Mouse (Mus musculus): ENCODE results near the gene Kif1c. TPM values are rescaled to one million over a fixed set of nuclear protein-coding genes. Genes with fewer than 3 reads are reported as not detected.
A peak's percentile ranks its signal among the peaks of the same experiment; 100 is the strongest.

The Kif1c gene
- polyA plus RNA-seq, 1 experiment from 2014 or later: 3.6 TPM

GRCm38 (mm10) chr11:70721072-70721471 lies 20.7 kb downstream of the Kif1c start:
- no peak overlapping the region for H3K9ac ChIP-seq (replicated peaks)
- no peak overlapping the region for H3K27ac ChIP-seq
- no peaks in the 10 kb centered on the region for H3K27me3 ChIP-seq
- ATAC-seq (ENCODE audit: insufficient number of reproducible peaks, insufficient read depth, low FRiP score, low TSS enrichment, low read depth): no peak
- H3K4me2 ChIP-seq: no peak overlapping the region
- no peaks in the 10 kb centered on the region for H3K4me1 ChIP-seq (replicated peaks)
- no peaks in the 10 kb centered on the region for H3K9me3 ChIP-seq
- 93% methylated on average over 3 of the region's 3 CpGs for WGBS
- peaks cover 99% of the 10 kb centered on the region for H3K36me3 ChIP-seq
- no peak overlapping the region for H3K4me3 ChIP-seq (replicated peaks)

- no peaks in the 10 kb centered on the region for H3K27me3 ChIP-seq
- WGBS: 93% methylated on average over 9 of the region's 9 CpGs
- no peak overlapping the region for H3K27ac ChIP-seq
- no peak overlapping the region for H3K4me2 ChIP-seq
- no peaks in the 10 kb centered on the region for H3K9me3 ChIP-seq
- H3K4me1 ChIP-seq (replicated peaks): no peaks in the 10 kb centered on the region
- ATAC-seq (ENCODE audit: insufficient number of reproducible peaks, insufficient read depth, low FRiP score, low TSS enrichment, low read depth): no peak
- H3K9ac ChIP-seq (replicated peaks): no peak overlapping the region
- no peak overlapping the region for H3K4me3 ChIP-seq (replicated peaks)
- H3K36me3 ChIP-seq: peaks cover 96% of the 10 kb centered on the region
Observed at GRCm38 (mm10) chr11:70724706-70725105, 24.4 kb downstream of the Kif1c start.

- 93% methylated on average over 2 of the region's 2 CpGs for WGBS
- Histone ChIP-seq H3K27me3 (no peaks in the 10 kb centered on the region), H3K4me1 (replicated peaks) (no peaks in the 10 kb centered on the region), H3K36me3 (peaks cover 79% of the 10 kb centered on the region), H3K27ac (no peak overlapping the region), H3K4me2 (no peak overlapping the region), H3K9ac (replicated peaks) (no peak overlapping the region), H3K4me3 (replicated peaks) (no peak overlapping the region), H3K9me3 (no peaks in the 10 kb centered on the region)
- no peak for ATAC-seq (ENCODE audit: insufficient number of reproducible peaks, insufficient read depth, low FRiP score, low TSS enrichment, low read depth)
Observed at GRCm38 (mm10) chr11:70726585-70726984, 26.2 kb downstream of the Kif1c start.

GRCm38 (mm10) chr11:70727385-70727784 lies 27.0 kb downstream of the Kif1c start:
- 88% methylated on average over 5 of the region's 5 CpGs for WGBS
- H3K4me2 ChIP-seq: no peak overlapping the region
- ATAC-seq (ENCODE audit: insufficient number of reproducible peaks, insufficient read depth, low FRiP score, low TSS enrichment, low read depth): no peak

GRCm38 (mm10) chr11:70730427-70731038 lies 30.2 kb downstream of the Kif1c start:
- no peaks in the 10 kb centered on the region for H3K9me3 ChIP-seq
- peaks cover 40% of the 10 kb centered on the region for H3K36me3 ChIP-seq
- H3K27ac ChIP-seq: no peak overlapping the region
- H3K4me1 ChIP-seq (replicated peaks): peaks cover 5% of the 10 kb centered on the region; the same call in 1 of the 2 replicates
- H3K4me2 ChIP-seq: no peak overlapping the region
- ATAC-seq (ENCODE audit: insufficient number of reproducible peaks, insufficient read depth, low FRiP score, low TSS enrichment, low read depth): no peak
- WGBS: 77% methylated on average over 9 of the region's 9 CpGs
- H3K9ac ChIP-seq (replicated peaks): no peak overlapping the region
- H3K4me3 ChIP-seq (replicated peaks): no peak overlapping the region
- H3K27me3 ChIP-seq: no peaks in the 10 kb centered on the region

More at GRCm38 (mm10) chr11:70727385-70727784, 27.0 kb downstream of the Kif1c start:
- Histone ChIP-seq H3K9ac (replicated peaks) (no peak overlapping the region), H3K27ac (no peak overlapping the region), H3K36me3 (peaks cover 71% of the 10 kb centered on the region), H3K4me3 (replicated peaks) (no peak overlapping the region), H3K4me1 (replicated peaks) (no peaks in the 10 kb centered on the region), H3K9me3 (no peaks in the 10 kb centered on the region), H3K27me3 (no peaks in the 10 kb centered on the region)

GRCm38 (mm10) chr11:70731178-70731577 lies 30.8 kb downstream of the Kif1c start:
- no peaks in the 10 kb centered on the region for H3K9me3 ChIP-seq
- H3K4me2 ChIP-seq: no peak overlapping the region
- H3K4me3 ChIP-seq (replicated peaks): no peak overlapping the region
- H3K4me1 ChIP-seq (replicated peaks): peaks cover 5% of the 10 kb centered on the region; the same call in 1 of the 2 replicates
- 70% methylated on average over 5 of the region's 5 CpGs for WGBS
- H3K27ac ChIP-seq: no peak overlapping the region
- H3K9ac ChIP-seq (replicated peaks): no peak overlapping the region
- H3K36me3 ChIP-seq: peaks cover 33% of the 10 kb centered on the region
- H3K27me3 ChIP-seq: no peaks in the 10 kb centered on the region
- ATAC-seq (ENCODE audit: insufficient number of reproducible peaks, insufficient read depth, low FRiP score, low TSS enrichment, low read depth): no peak

GRCm38 (mm10) chr11:70733256-70733655 lies 32.9 kb downstream of the Kif1c start:
- peaks cover 5% of the 10 kb centered on the region; the same call in 1 of the 2 replicates for H3K4me1 ChIP-seq (replicated peaks)
- no peak overlapping the region for H3K4me2 ChIP-seq
- H3K4me3 ChIP-seq (replicated peaks): no peak overlapping the region
- H3K27ac ChIP-seq: 0 out of 2 replicates have a peak overlapping the region, but pooled peaks have one; percentile 12
- no peaks in the 10 kb centered on the region for H3K9me3 ChIP-seq
- no peak for ATAC-seq (ENCODE audit: insufficient number of reproducible peaks, insufficient read depth, low FRiP score, low TSS enrichment, low read depth)
- 27% methylated on average over 5 of the region's 5 CpGs for WGBS
- peaks cover 13% of the 10 kb centered on the region for H3K36me3 ChIP-seq
- no peak overlapping the region for H3K9ac ChIP-seq (replicated peaks)
- no peaks in the 10 kb centered on the region for H3K27me3 ChIP-seq

- Histone ChIP-seq H3K9ac (replicated peaks) (no peak overlapping the region), H3K4me2 (no peak overlapping the region), H3K4me1 (replicated peaks) (peaks cover 5% of the 10 kb centered on the region; the same call in 1 of the 2 replicates), H3K27ac (no peak overlapping the region), H3K27me3 (no peaks in the 10 kb centered on the region), H3K4me3 (replicated peaks) (no peak overlapping the region), H3K9me3 (no peaks in the 10 kb centered on the region), H3K36me3 (no peaks in the 10 kb centered on the region)
- ATAC-seq (ENCODE audit: insufficient number of reproducible peaks, insufficient read depth, low FRiP score, low TSS enrichment, low read depth): no peak
- WGBS: 72% methylated on average over 5 of the region's 5 CpGs
Observed at GRCm38 (mm10) chr11:70737749-70738148, 37.4 kb downstream of the Kif1c start.

- Histone ChIP-seq H3K9me3 (no peaks in the 10 kb centered on the region), H3K4me3 (replicated peaks) (no peak overlapping the region), H3K36me3 (no peaks in the 10 kb centered on the region), H3K9ac (replicated peaks) (no peak overlapping the region), H3K4me1 (replicated peaks) (no peaks in the 10 kb centered on the region), H3K27ac (no peak overlapping the region), H3K27me3 (no peaks in the 10 kb centered on the region), H3K4me2 (no peak overlapping the region)
- WGBS: 90% methylated on average over 3 of the region's 3 CpGs
- ATAC-seq (ENCODE audit: insufficient number of reproducible peaks, insufficient read depth, low FRiP score, low TSS enrichment, low read depth): no peak
Observed at GRCm38 (mm10) chr11:70741603-70742002, 41.3 kb downstream of the Kif1c start.

- H3K9ac ChIP-seq (replicated peaks): no peak overlapping the region
- WGBS: 89% methylated on average over 7 of the region's 7 CpGs
- H3K27ac ChIP-seq: no peak overlapping the region
- H3K4me2 ChIP-seq: no peak overlapping the region
- no peaks in the 10 kb centered on the region for H3K27me3 ChIP-seq
- no peaks in the 10 kb centered on the region for H3K9me3 ChIP-seq
- no peaks in the 10 kb centered on the region for H3K4me1 ChIP-seq (replicated peaks)
- H3K4me3 ChIP-seq (replicated peaks): no peak overlapping the region
- no peak for ATAC-seq (ENCODE audit: insufficient number of reproducible peaks, insufficient read depth, low FRiP score, low TSS enrichment, low read depth)
- H3K36me3 ChIP-seq: no peaks in the 10 kb centered on the region
Observed at GRCm38 (mm10) chr11:70742117-70742516, 41.8 kb downstream of the Kif1c start.

- H3K9me3 ChIP-seq: no peaks in the 10 kb centered on the region
- ATAC-seq (ENCODE audit: insufficient number of reproducible peaks, insufficient read depth, low FRiP score, low TSS enrichment, low read depth): no peak
Observed at GRCm38 (mm10) chr11:70742581-70743459, 42.5 kb downstream of the Kif1c start.

More at GRCm38 (mm10) chr11:70742581-70743459, 42.5 kb downstream of the Kif1c start:
- no peaks in the 10 kb centered on the region for H3K27me3 ChIP-seq
- 83% methylated on average over 12 of the region's 12 CpGs for WGBS
- no peak overlapping the region for H3K4me3 ChIP-seq (replicated peaks)
- no peak overlapping the region for H3K9ac ChIP-seq (replicated peaks)
- no peaks in the 10 kb centered on the region for H3K4me1 ChIP-seq (replicated peaks)
- H3K27ac ChIP-seq: no peak overlapping the region
- H3K4me2 ChIP-seq: no peak overlapping the region
- no peaks in the 10 kb centered on the region for H3K36me3 ChIP-seq
